Mouse (Mus musculus) intestine, embryonic 14.5 days (tissue): ENCODE data around the gene Unk. TPM values are rescaled to one million over a fixed set of nuclear protein-coding genes. Genes with fewer than 3 reads are reported as not detected.
"Not testable (repeated sequence)": the region's sequence is repeated elsewhere in the genome, so short reads cannot be mapped to it uniquely, and the experiment has no call there.

Source experiments
- ATAC-seq: fragments of 200-750 bp; cut with Nextera tagmentation; replicated peaks from 2 replicates; pipeline ENCODE4 v1.8.0; 2017; ENCODE audit warnings: low read depth, moderate number of reproducible peaks, moderate TSS enrichment, moderate library complexity; ENCODE audit not compliant: low FRiP score, low TSS enrichment
- DNase-seq: peaks from one replicate; pipeline ENCODE4 v3.0.0-alpha.2; 2018; ENCODE audit warnings: low spot score
- H3K27ac ChIP-seq: fragments of 300-500 bp; sonication (generic); 2 replicates; pipeline ENCODE4 v1.5.1; 2014; ENCODE audit warnings: low read depth, mild to moderate bottlenecking, control low read depth
- H3K27me3 ChIP-seq: fragments of 300-500 bp; sonication (generic); replicated peaks from 2 replicates; pipeline ENCODE4 v1.6.1; 2014; ENCODE audit warnings: low read length, control low read depth; ENCODE audit not compliant: control insufficient read depth, insufficient read depth
- H3K36me3 ChIP-seq: fragments of 300-500 bp; sonication (generic); 2 replicates; pipeline ENCODE4 v1.6.1; 2014; ENCODE audit warnings: low read length, control low read depth; ENCODE audit not compliant: control insufficient read depth, insufficient read depth
- H3K4me1 ChIP-seq: fragments of 300-500 bp; sonication (generic); replicated peaks from 2 replicates; pipeline ENCODE4 v1.6.1; 2014; ENCODE audit warnings: low read length, control low read depth, mixed read lengths; ENCODE audit not compliant: control insufficient read depth, insufficient read depth
- H3K4me2 ChIP-seq: fragments of 300-500 bp; sonication (generic); 2 replicates; pipeline ENCODE4 v1.6.1; 2014; ENCODE audit warnings: low read length
- H3K4me3 ChIP-seq: fragments of 300-500 bp; sonication (generic); 2 replicates; pipeline ENCODE4 v1.5.1; 2014; ENCODE audit warnings: low read depth, low read length, control low read depth, mixed read lengths
- H3K9ac ChIP-seq: fragments of 300-500 bp; sonication (generic); 2 replicates; pipeline ENCODE4 v1.6.1; 2014; ENCODE audit warnings: mild to moderate bottlenecking, low read length
- H3K9me3 ChIP-seq: fragments of 300-500 bp; sonication (generic); 2 replicates; pipeline ENCODE4 v1.6.1; 2016; ENCODE audit warnings: low read length, control low read depth; ENCODE audit not compliant: control insufficient read depth
- WGBS: fragments of 180-500 bp; shearing (Covaris S2); extraction: QIAGEN DNeasy Blood & Tissue Kit; methylation state at CpG from one replicate; pipeline ENCODE4 v1.1.7; 2014; 5-methylcytosine and 5-hydroxymethylcytosine counted together
- polyA plus RNA-seq: library from polyadenylated mRNA; unstranded; fragments of >200 nt; fragmentation: Nextera tagmentation; extraction: Ambion mirVana; gene quantifications from 2 replicates; pipeline ENCODE4 v1.2.1, GENCODE M21; 2014

Unk gene
- polyA plus RNA-seq, 1 experiment from 2014 or later: 29.8 TPM

- not testable (repeated sequence) for H3K9me3 ChIP-seq, H3K4me1 ChIP-seq, H3K27me3 ChIP-seq, ATAC-seq
- Histone ChIP-seq H3K9ac (peak overlapping the region; percentile 100), H3K4me3 (peak overlapping the region; percentile 93), H3K36me3 (peaks cover 20% of the 10 kb centered on the region), H3K27ac (peak overlapping the region; percentile 99), H3K4me2 (peak overlapping the region; percentile 71)
- DNase-seq: peak; percentile 72
- 4% methylated on average over 18 of the region's 18 CpGs for WGBS
Observed at GRCm38 (mm10) chr11:116023074-116023770, 6.9 kb upstream of the Unk start.

- Histone ChIP-seq H3K27me3 (no peaks in the 10 kb centered on the region), H3K9me3 (no peaks in the 10 kb centered on the region), H3K9ac (peak overlapping the region; percentile 100), H3K4me2 (peak overlapping the region; percentile 46), H3K27ac (peak overlapping the region; percentile 99), H3K4me1 (peaks cover 5% of the 10 kb centered on the region; the same call in 1 of the 2 replicates), H3K4me3 (peak overlapping the region; percentile 93), H3K36me3 (peaks cover 20% of the 10 kb centered on the region)
- DNase-seq: peak; percentile 91
- WGBS: under 1% methylated on average over 54 of the region's 57 CpGs
- ATAC-seq: peak; percentile 59
Observed at GRCm38 (mm10) chr11:116023771-116024355, 6.3 kb upstream of the Unk start.

GRCm38 (mm10) chr11:116024356-116024808 is 5.7 kb upstream of the Unk start:
- Histone ChIP-seq H3K9ac (peak overlapping the region; percentile 100), H3K4me3 (peak overlapping the region; percentile 93), H3K4me1 (peaks cover 5% of the 10 kb centered on the region; the same call in 1 of the 2 replicates), H3K36me3 (peaks cover 20% of the 10 kb centered on the region), H3K4me2 (no peak overlapping the region), H3K27me3 (no peaks in the 10 kb centered on the region), H3K27ac (peak overlapping the region; percentile 99), H3K9me3 (no peaks in the 10 kb centered on the region)
- WGBS: 0% methylated on average over 37 of the region's 37 CpGs
- peak; percentile 88 for ATAC-seq
- peak; percentile 100 for DNase-seq

GRCm38 (mm10) chr11:116025056-116025845 is 4.9 kb upstream of the Unk start:
- peaks cover 20% of the 10 kb centered on the region for H3K36me3 ChIP-seq
- WGBS: 90% methylated on average over 3 of the region's 3 CpGs
- H3K27me3 ChIP-seq: no peaks in the 10 kb centered on the region
- H3K9me3 ChIP-seq: no peaks in the 10 kb centered on the region
- H3K4me3 ChIP-seq: no peak overlapping the region
- H3K27ac ChIP-seq: no peak overlapping the region
- DNase-seq: no peak
- peaks cover 8% of the 10 kb centered on the region for H3K4me1 ChIP-seq
- H3K4me2 ChIP-seq: no peak overlapping the region
- no peak overlapping the region for H3K9ac ChIP-seq
- no peak for ATAC-seq

GRCm38 (mm10) chr11:116027756-116028155 is 2.4 kb upstream of the Unk start, which contains the start of gene H3f3b:
Gene H3f3b, minus strand, starts transcription at chr11:116027962.
- WGBS: 83% methylated on average over 4 of the region's 4 CpGs

GRCm38 (mm10) chr11:116028177-116028865 is 1.8 kb upstream of the Unk start:
- H3K4me2 ChIP-seq: no peak overlapping the region
- H3K9ac ChIP-seq: no peak overlapping the region
- peaks cover 12% of the 10 kb centered on the region for H3K4me1 ChIP-seq
- no peaks in the 10 kb centered on the region for H3K9me3 ChIP-seq
- H3K27me3 ChIP-seq: no peaks in the 10 kb centered on the region
- WGBS: 85% methylated on average over 9 of the region's 9 CpGs
- no peaks in the 10 kb centered on the region for H3K36me3 ChIP-seq
- H3K4me3 ChIP-seq: no peak overlapping the region
- no peak overlapping the region for H3K27ac ChIP-seq
- no peak for DNase-seq
- ATAC-seq: no peak

More at GRCm38 (mm10) chr11:116027756-116028155, 2.4 kb upstream of the Unk start, which contains the start of gene H3f3b:
- peaks cover 12% of the 10 kb centered on the region for H3K4me1 ChIP-seq
- ATAC-seq (no peak), DNase-seq (no peak)
- no peaks in the 10 kb centered on the region for H3K27me3 ChIP-seq
- H3K4me3 ChIP-seq: no peak within 1 kb of the TSS
- no peak within 1 kb of the TSS for H3K27ac ChIP-seq
- no peak within 1 kb of the TSS for H3K9ac ChIP-seq
- no peaks in the 10 kb centered on the region for H3K36me3 ChIP-seq
- H3K9me3 ChIP-seq: no peaks in the 10 kb centered on the region
- no peak within 1 kb of the TSS for H3K4me2 ChIP-seq

GRCm38 (mm10) chr11:116029086-116029865 is 846 bp upstream of the Unk start:
- H3K27ac ChIP-seq: peak overlapping the region; percentile 54; the same call in 1 of the 2 replicates
- WGBS: 76% methylated on average over 6 of the region's 6 CpGs
- H3K4me1 ChIP-seq: peaks cover 12% of the 10 kb centered on the region
- no peak for ATAC-seq
- H3K4me3 ChIP-seq: peak overlapping the region; percentile 74
- no peak for DNase-seq
- H3K27me3 ChIP-seq: no peaks in the 10 kb centered on the region
- no peaks in the 10 kb centered on the region for H3K36me3 ChIP-seq
- H3K9me3 ChIP-seq: no peaks in the 10 kb centered on the region
- H3K4me2 ChIP-seq: peak overlapping the region; percentile 64
- H3K9ac ChIP-seq: peak overlapping the region; percentile 41; the same call in 1 of the 2 replicates
